Mouse (Mus musculus): ENCODE data around the gene Insyn1.

DNA sequence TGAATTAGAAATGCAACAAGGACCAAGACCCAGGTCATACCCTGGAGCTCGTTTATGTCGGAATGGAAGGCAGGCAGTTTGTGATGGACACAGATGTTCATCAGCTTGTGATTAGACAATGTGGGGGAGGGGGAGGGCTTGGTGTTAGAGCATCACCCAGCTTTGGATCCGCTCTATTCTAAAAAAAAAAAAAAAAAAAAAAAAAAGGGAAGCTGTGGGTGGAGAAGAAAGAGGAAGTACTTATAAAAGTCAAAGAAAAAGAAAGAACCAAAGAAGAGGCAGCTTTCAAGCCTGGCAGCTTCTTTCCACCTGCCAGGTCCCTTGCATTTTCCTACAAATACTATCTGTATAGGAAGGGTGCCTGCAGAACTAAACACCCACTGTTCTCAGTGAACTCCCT is 49.4 kb downstream of the Insyn1 start:
- TF ChIP-seq POLR2A (IDR thresholded peaks at IDR 0.05; ENCODE audit: extremely low read depth, insufficient read depth, low read length) (no peak), CTCF (IDR thresholded peaks at IDR 0.05; ENCODE audit: extremely low read depth, insufficient read depth, low read length) (no peak)
